Mouse (Mus musculus): ENCODE measurements around the gene Ap3b1.

- TF ChIP-seq CTCF (IDR thresholded peaks at IDR 0.05; ENCODE audit: control insufficient read depth, insufficient read depth, low read length) (no peak), POLR2A (IDR thresholded peaks at IDR 0.05; ENCODE audit: borderline replicate concordance, control insufficient read depth, low read depth, low read length) (no peak)
Measured at GRCm38 (mm10) chr13:94429567-94429966, 70.8 kb downstream of the Ap3b1 start.

All from bone marrow, adult 2 months (tissue).